7 mouse cellular contexts compared by ENCODE assay signal in genomic region chr2:148672199-148673096, GRCm38 (mm10). TPM values are rescaled to one million over a fixed set of nuclear protein-coding genes. Genes with fewer than 3 reads are reported as not detected.
A peak's percentile ranks its signal among the peaks of the same experiment; 100 is the strongest.
DNase-seq lines count a peak whose midpoint lies in the region; ATAC-seq lines count a peak whose summit lies in the region.

TSS of gene Nxt1 (plus strand) at chr2:148672601.

- no peaks in the 10 kb centered on the region for H3K9me3 ChIP-seq in embryonic facial prominence, embryonic 11.5 days (replicated peaks; ENCODE audit: control insufficient read depth, low read length)
- H3K9me3 ChIP-seq in limb, embryonic 10.5 days (replicated peaks): no peaks in the 10 kb centered on the region
- no peaks in the 10 kb centered on the region for H3K9me3 ChIP-seq in midbrain, embryonic 13.5 days

- 2% methylated on average over 53 of the region's 58 CpGs for WGBS in embryonic facial prominence, embryonic 11.5 days
- WGBS in limb, embryonic 10.5 days: 2% methylated on average over 58 of the region's 58 CpGs
- WGBS in midbrain, embryonic 13.5 days: 1% methylated on average over 58 of the region's 58 CpGs

- H3K4me1 ChIP-seq in embryonic facial prominence, embryonic 11.5 days (ENCODE audit: control insufficient read depth, insufficient read depth, low read length): no peaks in the 10 kb centered on the region
- peaks cover 23% of the 10 kb centered on the region for H3K4me1 ChIP-seq in limb, embryonic 10.5 days
- H3K4me1 ChIP-seq in midbrain, embryonic 13.5 days (replicated peaks): peaks cover 36% of the 10 kb centered on the region

- peak; percentile 99 for ATAC-seq in embryonic facial prominence, embryonic 11.5 days (replicated peaks; ENCODE audit: insufficient number of reproducible peaks, low FRiP score, low TSS enrichment, low read depth)
- ATAC-seq in granulocyte monocyte progenitor cell, adult 5-6 weeks (replicated peaks; ENCODE audit: poor library complexity, severe bottlenecking): peak; percentile 93
- peak; percentile 100 for ATAC-seq in midbrain, embryonic 13.5 days

- peaks cover 4% of the 10 kb centered on the region; the same call in 1 of the 2 replicates for H3K36me3 ChIP-seq in embryonic facial prominence, embryonic 11.5 days (replicated peaks; ENCODE audit: control insufficient read depth, insufficient read depth, low read depth, low read length)
- H3K36me3 ChIP-seq in limb, embryonic 10.5 days: peaks cover 33% of the 10 kb centered on the region
- peaks cover 24% of the 10 kb centered on the region for H3K36me3 ChIP-seq in midbrain, embryonic 13.5 days

- 0 out of 2 replicates have a peak within 1 kb of the TSS, but pooled peaks have one; percentile 35 for H3K27ac ChIP-seq in embryonic facial prominence, embryonic 11.5 days (replicated peaks; ENCODE audit: low read depth, low read length)
- peak within 1 kb of the TSS; percentile 89 for H3K27ac ChIP-seq in limb, embryonic 10.5 days
- peak within 1 kb of the TSS; percentile 76 for H3K27ac ChIP-seq in midbrain, embryonic 13.5 days

- H3K4me3 ChIP-seq in embryonic facial prominence, embryonic 11.5 days (ENCODE audit: low read depth, low read length): peak within 1 kb of the TSS; percentile 74
- H3K4me3 ChIP-seq in limb, embryonic 10.5 days: peak within 1 kb of the TSS; percentile 78
- peak within 1 kb of the TSS; percentile 85 for H3K4me3 ChIP-seq in midbrain, embryonic 13.5 days (replicated peaks)

- no peaks in the 10 kb centered on the region for H3K27me3 ChIP-seq in embryonic facial prominence, embryonic 11.5 days (ENCODE audit: control insufficient read depth, insufficient read depth, low read length)
- no peaks in the 10 kb centered on the region for H3K27me3 ChIP-seq in limb, embryonic 10.5 days (ENCODE audit: low read depth, poor library complexity, severe bottlenecking)
- no peaks in the 10 kb centered on the region for H3K27me3 ChIP-seq in midbrain, embryonic 13.5 days

- H3K9ac ChIP-seq in embryonic facial prominence, embryonic 11.5 days (replicated peaks; ENCODE audit: low read length): peak within 1 kb of the TSS; percentile 80
- H3K9ac ChIP-seq in midbrain, embryonic 13.5 days (replicated peaks): peak within 1 kb of the TSS; percentile 89

- H3K4me2 ChIP-seq in embryonic facial prominence, embryonic 11.5 days (ENCODE audit: low read depth, low read length): peak within 1 kb of the TSS; percentile 55
- H3K4me2 ChIP-seq in midbrain, embryonic 13.5 days (replicated peaks): peak within 1 kb of the TSS; percentile 95

- peak; percentile 100 for DNase-seq in adrenal gland, postnatal 14 days
- peak; percentile 99 for DNase-seq in embryonic facial prominence, embryonic 11.5 days (ENCODE audit: low spot score)
- DNase-seq in kidney, adult 11 months: peak; percentile 98
- DNase-seq in limb, embryonic 10.5 days (ENCODE audit: low spot score): peak; percentile 96
- peak; percentile 99 for DNase-seq in spleen, adult 12 weeks (ENCODE audit: low spot score)

RNA-seq across cellular contexts. Expression of gene Nxt1, which starts in this region (rescaled TPM):
- 20.2 and 20.8 TPM in 2 replicates for total RNA-seq in adrenal gland, postnatal 14 days (2021)
- 131 and 134 TPM in 2 replicates for polyA plus RNA-seq in embryonic facial prominence, embryonic 11.5 days (2014; fragmentation: Nextera tagmentation; extraction: Ambion mirVana)
- total RNA-seq in granulocyte monocyte progenitor cell, adult 5-6 weeks (2014; fragmentation: Nextera tagmentation): 104 and 106 TPM in 2 replicates
- 64.1 and 76.1 TPM in 2 replicates for total RNA-seq in granulocyte monocyte progenitor cell, adult 5-6 weeks (2017)
- polyA plus RNA-seq in limb, embryonic 10.5 days (2016; fragmentation: Nextera tagmentation; extraction: Ambion mirVana): 140 and 146 TPM in 2 replicates
- 64.0 and 65.3 TPM in 2 replicates for polyA plus RNA-seq in midbrain, embryonic 13.5 days (2015; fragmentation: Nextera tagmentation; extraction: Ambion mirVana)

Comparison
In these comparisons a context has a peak if more than half of its experiments do, and no peak if none do; other contexts are left out.
1. Peak in every context shown above with its lines: DNase-seq, ATAC-seq, H3K4me3 ChIP-seq and H3K27ac ChIP-seq.
2. H3K27ac ChIP-seq: peak in every context shown above with its lines; median percentile 89 in limb, embryonic 10.5 days; 76 in midbrain, embryonic 13.5 days; 35 in embryonic facial prominence, embryonic 11.5 days.